Mouse (Mus musculus): ENCODE data around the gene Sprr2a3. TPM values are rescaled to one million over a fixed set of nuclear protein-coding genes. Genes with fewer than 3 reads are reported as not detected.
A peak's percentile ranks its signal among the peaks of the same experiment; 100 is the strongest.
"Not testable (repeated sequence)": the region's sequence is repeated elsewhere in the genome, so short reads cannot be mapped to it uniquely, and the experiment has no call there.

Gene Sprr2a3
- polyA plus RNA-seq (2014; fragmentation: Nextera tagmentation; extraction: Ambion mirVana): not detected in 2 replicates

GRCm38 (mm10) chr3:92285101-92285500 is at the start of gene Sprr2a3:
Gene Sprr2a3, plus strand, starts transcription at chr3:92285417.
- not testable (repeated sequence) for H3K27ac ChIP-seq (ENCODE audit: low read depth, low read length); H3K4me1 ChIP-seq (ENCODE audit: control insufficient read depth, insufficient read depth, low read length); H3K4me2 ChIP-seq; H3K36me3 ChIP-seq (ENCODE audit: control insufficient read depth, insufficient read depth, low read length); H3K9me3 ChIP-seq (replicated peaks; ENCODE audit: control insufficient read depth, low read length); H3K4me3 ChIP-seq (ENCODE audit: low read depth, low read length); H3K9ac ChIP-seq (ENCODE audit: low read depth, low read length); ATAC-seq (replicated peaks; ENCODE audit: insufficient number of reproducible peaks, low FRiP score, low TSS enrichment); H3K27me3 ChIP-seq (ENCODE audit: control insufficient read depth, insufficient read depth, low read length)
- WGBS (ENCODE audit: insufficient replicate concordance): 78% methylated on average over 1 of the region's 1 CpGs

GRCm38 (mm10) chr3:92236463-92237189 is 48.6 kb upstream of the Sprr2a3 start:
- H3K4me3 ChIP-seq (ENCODE audit: low read depth, low read length); ATAC-seq (replicated peaks; ENCODE audit: insufficient number of reproducible peaks, low FRiP score, low TSS enrichment); H3K9me3 ChIP-seq (replicated peaks; ENCODE audit: control insufficient read depth, low read length); H3K36me3 ChIP-seq (ENCODE audit: control insufficient read depth, insufficient read depth, low read length); H3K27ac ChIP-seq (ENCODE audit: low read depth, low read length); H3K27me3 ChIP-seq (ENCODE audit: control insufficient read depth, insufficient read depth, low read length); H3K9ac ChIP-seq (ENCODE audit: low read depth, low read length); H3K4me1 ChIP-seq (ENCODE audit: control insufficient read depth, insufficient read depth, low read length); H3K4me2 ChIP-seq: not testable (repeated sequence)
- no CpG with 5 or more reads among the region's 5 CpGs for WGBS (ENCODE audit: insufficient replicate concordance)

- not testable (repeated sequence) for H3K4me1 ChIP-seq (ENCODE audit: control insufficient read depth, insufficient read depth, low read length); ATAC-seq (replicated peaks; ENCODE audit: insufficient number of reproducible peaks, low FRiP score, low TSS enrichment); H3K27ac ChIP-seq (ENCODE audit: low read depth, low read length); H3K9me3 ChIP-seq (replicated peaks; ENCODE audit: control insufficient read depth, low read length); H3K4me3 ChIP-seq (ENCODE audit: low read depth, low read length); H3K27me3 ChIP-seq (ENCODE audit: control insufficient read depth, insufficient read depth, low read length); H3K4me2 ChIP-seq; H3K9ac ChIP-seq (ENCODE audit: low read depth, low read length); H3K36me3 ChIP-seq (ENCODE audit: control insufficient read depth, insufficient read depth, low read length)
These were observed 46.5 kb upstream of the Sprr2a3 start for GRCm38 (mm10) chr3:92238736-92239135.

GRCm38 (mm10) chr3:92239197-92239596 is 46.0 kb upstream of the Sprr2a3 start:
- no CpG with 5 or more reads among the region's 1 CpGs for WGBS (ENCODE audit: insufficient replicate concordance)
- H3K27ac ChIP-seq (ENCODE audit: low read depth, low read length); H3K9ac ChIP-seq (ENCODE audit: low read depth, low read length); ATAC-seq (replicated peaks; ENCODE audit: insufficient number of reproducible peaks, low FRiP score, low TSS enrichment); H3K4me1 ChIP-seq (ENCODE audit: control insufficient read depth, insufficient read depth, low read length); H3K4me3 ChIP-seq (ENCODE audit: low read depth, low read length); H3K36me3 ChIP-seq (ENCODE audit: control insufficient read depth, insufficient read depth, low read length); H3K27me3 ChIP-seq (ENCODE audit: control insufficient read depth, insufficient read depth, low read length); H3K9me3 ChIP-seq (replicated peaks; ENCODE audit: control insufficient read depth, low read length); H3K4me2 ChIP-seq: not testable (repeated sequence)

- not testable (repeated sequence) for H3K27me3 ChIP-seq (ENCODE audit: control insufficient read depth, insufficient read depth, low read length); H3K4me1 ChIP-seq (ENCODE audit: control insufficient read depth, insufficient read depth, low read length); H3K9me3 ChIP-seq (replicated peaks; ENCODE audit: control insufficient read depth, low read length); ATAC-seq (replicated peaks; ENCODE audit: insufficient number of reproducible peaks, low FRiP score, low TSS enrichment); H3K4me3 ChIP-seq (ENCODE audit: low read depth, low read length); H3K9ac ChIP-seq (ENCODE audit: low read depth, low read length); H3K4me2 ChIP-seq; H3K36me3 ChIP-seq (ENCODE audit: control insufficient read depth, insufficient read depth, low read length); H3K27ac ChIP-seq (ENCODE audit: low read depth, low read length)
These were observed 40.4 kb upstream of the Sprr2a3 start for GRCm38 (mm10) chr3:92244833-92245232.

- ATAC-seq (replicated peaks; ENCODE audit: insufficient number of reproducible peaks, low FRiP score, low TSS enrichment): 0 out of 2 replicates have a peak, but pooled peaks have one; percentile 43
- H3K27ac ChIP-seq (ENCODE audit: low read depth, low read length): not testable (repeated sequence)
These were observed 39.0 kb upstream of the Sprr2a3 start for GRCm38 (mm10) chr3:92246245-92246644.

GRCm38 (mm10) chr3:92248494-92248893 is 36.7 kb upstream of the Sprr2a3 start:
- not testable (repeated sequence) for H3K4me3 ChIP-seq (ENCODE audit: low read depth, low read length); H3K9me3 ChIP-seq (replicated peaks; ENCODE audit: control insufficient read depth, low read length); H3K9ac ChIP-seq (ENCODE audit: low read depth, low read length); H3K27me3 ChIP-seq (ENCODE audit: control insufficient read depth, insufficient read depth, low read length); H3K36me3 ChIP-seq (ENCODE audit: control insufficient read depth, insufficient read depth, low read length); H3K27ac ChIP-seq (ENCODE audit: low read depth, low read length); H3K4me2 ChIP-seq; H3K4me1 ChIP-seq (ENCODE audit: control insufficient read depth, insufficient read depth, low read length); ATAC-seq (replicated peaks; ENCODE audit: insufficient number of reproducible peaks, low FRiP score, low TSS enrichment)

More at GRCm38 (mm10) chr3:92246245-92246644, 39.0 kb upstream of the Sprr2a3 start:
- no CpG with 5 or more reads among the region's 10 CpGs for WGBS (ENCODE audit: insufficient replicate concordance)
- H3K9me3 ChIP-seq (replicated peaks; ENCODE audit: control insufficient read depth, low read length); H3K27me3 ChIP-seq (ENCODE audit: control insufficient read depth, insufficient read depth, low read length); H3K36me3 ChIP-seq (ENCODE audit: control insufficient read depth, insufficient read depth, low read length); H3K4me1 ChIP-seq (ENCODE audit: control insufficient read depth, insufficient read depth, low read length); H3K4me2 ChIP-seq; H3K9ac ChIP-seq (ENCODE audit: low read depth, low read length); H3K4me3 ChIP-seq (ENCODE audit: low read depth, low read length): not testable (repeated sequence)

- H3K4me2 ChIP-seq; H3K27ac ChIP-seq (ENCODE audit: low read depth, low read length); H3K36me3 ChIP-seq (ENCODE audit: control insufficient read depth, insufficient read depth, low read length); ATAC-seq (replicated peaks; ENCODE audit: insufficient number of reproducible peaks, low FRiP score, low TSS enrichment); H3K4me1 ChIP-seq (ENCODE audit: control insufficient read depth, insufficient read depth, low read length); H3K9ac ChIP-seq (ENCODE audit: low read depth, low read length); H3K9me3 ChIP-seq (replicated peaks; ENCODE audit: control insufficient read depth, low read length); H3K27me3 ChIP-seq (ENCODE audit: control insufficient read depth, insufficient read depth, low read length); H3K4me3 ChIP-seq (ENCODE audit: low read depth, low read length): not testable (repeated sequence)
- 82% methylated on average over 1 of the region's 2 CpGs for WGBS (ENCODE audit: insufficient replicate concordance)
These were observed 34.8 kb upstream of the Sprr2a3 start for GRCm38 (mm10) chr3:92250450-92250849.

GRCm38 (mm10) chr3:92253860-92254259 is 31.4 kb upstream of the Sprr2a3 start:
- not testable (repeated sequence) for H3K27me3 ChIP-seq (ENCODE audit: control insufficient read depth, insufficient read depth, low read length); H3K9ac ChIP-seq (ENCODE audit: low read depth, low read length); H3K9me3 ChIP-seq (replicated peaks; ENCODE audit: control insufficient read depth, low read length); H3K36me3 ChIP-seq (ENCODE audit: control insufficient read depth, insufficient read depth, low read length); H3K4me1 ChIP-seq (ENCODE audit: control insufficient read depth, insufficient read depth, low read length); H3K4me2 ChIP-seq; H3K4me3 ChIP-seq (ENCODE audit: low read depth, low read length); H3K27ac ChIP-seq (ENCODE audit: low read depth, low read length)
- no CpG with 5 or more reads among the region's 8 CpGs for WGBS (ENCODE audit: insufficient replicate concordance)
- peak; percentile 47; the same call in 1 of the 2 replicates for ATAC-seq (replicated peaks; ENCODE audit: insufficient number of reproducible peaks, low FRiP score, low TSS enrichment)

All from heart, embryonic 11.5 days (tissue).